ENCODE assay signal across 7 mouse cellular contexts in the genomic region with DNA sequence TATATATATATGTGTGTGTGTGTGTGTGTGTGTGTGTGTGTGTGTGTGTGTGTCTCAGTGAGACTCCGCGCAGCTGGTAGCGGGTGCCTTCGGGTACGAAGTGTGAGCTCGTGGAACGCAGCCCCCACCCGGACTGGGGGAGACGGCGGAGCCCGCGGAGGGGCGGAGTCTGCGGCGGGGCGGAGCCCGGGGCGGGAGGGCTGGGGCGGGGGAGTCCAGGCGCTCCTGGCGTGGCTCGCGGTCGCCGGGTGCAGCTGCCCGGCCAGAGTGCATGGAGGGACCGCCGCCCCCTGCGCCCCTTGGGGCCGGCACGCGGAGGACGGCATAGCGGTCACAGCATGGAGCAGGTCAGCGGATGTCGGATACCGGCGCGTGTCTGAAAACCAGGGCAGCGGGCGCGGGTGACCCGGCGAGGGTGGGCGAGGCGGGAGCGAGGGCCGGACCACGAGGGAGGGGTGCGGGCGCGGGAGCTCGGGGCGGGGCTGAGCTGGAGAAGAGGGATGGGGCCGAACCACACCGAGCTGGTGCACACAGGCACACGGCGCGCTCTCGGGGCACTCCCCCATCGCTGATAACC. TPM values are rescaled to one million over a fixed set of nuclear protein-coding genes. Genes with fewer than 3 reads are reported as not detected.
A peak's percentile ranks its signal among the peaks of the same experiment; 100 is the strongest.
DNase-seq lines count a peak whose midpoint lies in the region; ATAC-seq and TF ChIP-seq lines count a peak whose summit lies in the region.

No protein-coding gene starts in this region.

- H3K36me3 ChIP-seq in E14TG2a.4 (ENCODE audit: insufficient read depth, low read length), result peaks cover 2% of the 10 kb centered on the region; the same call in 1 of the 2 replicates
- H3K36me3 ChIP-seq in kidney, embryonic 16.5 days (ENCODE audit: insufficient read depth, low read length), result no peaks in the 10 kb centered on the region
- no peaks in the 10 kb centered on the region for H3K36me3 ChIP-seq in small intestine, adult 2 months (ENCODE audit: control insufficient read depth, insufficient read depth, low read length)

- H3K4me1 ChIP-seq in E14TG2a.4 (replicated peaks; ENCODE audit: low read depth, low read length), result peaks cover 91% of the 10 kb centered on the region
- peaks cover 34% of the 10 kb centered on the region for H3K4me1 ChIP-seq in kidney, embryonic 16.5 days (ENCODE audit: insufficient read depth, low read length)
- H3K4me1 ChIP-seq in small intestine, adult 2 months (ENCODE audit: control insufficient read depth, insufficient read depth, insufficient read length, low read length), result peaks cover 15% of the 10 kb centered on the region

- under 1% methylated on average over 47 of the region's 61 CpGs for WGBS in kidney, embryonic 16.5 days
- WGBS in small intestine, adult 2 months, result 1% methylated on average over 52 of the region's 61 CpGs

- H3K27ac ChIP-seq in kidney, embryonic 16.5 days (ENCODE audit: low read length), result no peak overlapping the region
- H3K27ac ChIP-seq in small intestine, adult 2 months (ENCODE audit: insufficient read depth, low read depth, low read length), result no peak overlapping the region

- TF ChIP-seq POLR2A in small intestine, adult 2 months (IDR thresholded peaks at IDR 0.05; ENCODE audit: low read depth, low read length), result no peak

- H3K4me2 ChIP-seq in kidney, embryonic 16.5 days (replicated peaks; ENCODE audit: low read depth, low read length), result peak overlapping the region; percentile 97

- peak; percentile 46; the same call in 1 of the 2 replicates for ATAC-seq in kidney, embryonic 16.5 days (ENCODE audit: low FRiP score, low TSS enrichment)

- no peak for TF ChIP-seq CTCF in E14TG2a.4 (conservative IDR thresholded peaks at IDR 0.05; ENCODE audit: low read length)
- no peak for TF ChIP-seq CTCF in small intestine, adult 2 months (IDR thresholded peaks at IDR 0.05; ENCODE audit: extremely low read depth, insufficient read length, insufficient replicate concordance, low read depth, low read length)

- peak; percentile 63 for DNase-seq in CD4-positive helper T cell, adult 2 months (ENCODE audit: low read depth, low spot score)
- peak; percentile 66 to 72 for DNase-seq in cerebellum, postnatal 14 days
- DNase-seq in gastrocnemius, postnatal 25 days, result peak; percentile 61
- peak; percentile 46 for DNase-seq in lung, postnatal 14 days

- H3K27me3 ChIP-seq in E14TG2a.4 (ENCODE audit: insufficient read depth, low read length), result peaks cover 36% of the 10 kb centered on the region
- H3K27me3 ChIP-seq in kidney, embryonic 16.5 days (ENCODE audit: insufficient read depth, low read length), result peaks cover 8% of the 10 kb centered on the region; the same call in 1 of the 2 replicates
- peaks cover 20% of the 10 kb centered on the region for H3K27me3 ChIP-seq in small intestine, adult 2 months (ENCODE audit: control insufficient read depth, insufficient read depth, low read length)

- peak overlapping the region; percentile 81 for H3K4me3 ChIP-seq in E14TG2a.4 (replicated peaks; ENCODE audit: low read length)
- peak overlapping the region; percentile 57 for H3K4me3 ChIP-seq in kidney, embryonic 16.5 days (ENCODE audit: low read length)
- H3K4me3 ChIP-seq in small intestine, adult 2 months (ENCODE audit: low read depth, low read length), result peak overlapping the region; percentile 64

- peak overlapping the region; percentile 15; the same call in 1 of the 2 replicates for H3K9ac ChIP-seq in kidney, embryonic 16.5 days (replicated peaks; ENCODE audit: low read length)

- no peaks in the 10 kb centered on the region for H3K9me3 ChIP-seq in E14TG2a.4 (ENCODE audit: low read length)
- no peaks in the 10 kb centered on the region for H3K9me3 ChIP-seq in kidney, embryonic 16.5 days (ENCODE audit: low read length)

RNA-seq across cellular contexts. Expression of a gene that starts 11.1 kb away (rescaled TPM):
- 1 to 10 TPM; 6.5 to 7.1 TPM for total RNA-seq in gastrocnemius, postnatal 25 days (2021)
- 6.0 and 6.2 TPM in 2 replicates for polyA plus RNA-seq in kidney, embryonic 16.5 days (2015; fragmentation: Nextera tagmentation; extraction: Ambion mirVana)
- polyA plus RNA-seq in small intestine, adult 2 months (2012; rRNA removed), result 11.1 and 12.1 TPM in 2 replicates

RNA-seq across cellular contexts. Expression of a gene that starts 41.9 kb away (rescaled TPM):
- total RNA-seq in gastrocnemius, postnatal 25 days (2021), result 10 to 100 TPM; 38.9 to 39.2 TPM
- polyA plus RNA-seq in kidney, embryonic 16.5 days (2015; fragmentation: Nextera tagmentation; extraction: Ambion mirVana), result 3.4 and 3.5 TPM in 2 replicates
- polyA plus RNA-seq in small intestine, adult 2 months (2012; rRNA removed), result 2.5 and 4.6 TPM in 2 replicates

RNA-seq across cellular contexts. Expression of a gene that starts 52.4 kb away (rescaled TPM):
- total RNA-seq in gastrocnemius, postnatal 25 days (2021), result under 1 TPM in 1 of 2 experiments, not detected in 1; 0.03 TPM
- polyA plus RNA-seq in kidney, embryonic 16.5 days (2015; fragmentation: Nextera tagmentation; extraction: Ambion mirVana), result 0.21 and 0.24 TPM in 2 replicates
- 0.03 TPM in 2 replicates for polyA plus RNA-seq in small intestine, adult 2 months (2012; rRNA removed)
